In genomic region chr9:49795881-49796280, GRCm38 (mm10) we compare ENCODE assay signal across 11 mouse cellular contexts. TPM values are rescaled to one million over a fixed set of nuclear protein-coding genes. Genes with fewer than 3 reads are reported as not detected.
DNase-seq lines count a peak whose midpoint lies in the region; ATAC-seq lines count a peak whose summit lies in the region.
"Had no signal": no experiment of that assay in that cellular context is flagged by ENCODE, and none has a peak within 500 bp of the region (broad histone marks: within the 10 kb centered on the region; RNA-seq: fewer than 3 reads in every experiment).

No protein-coding gene starts in this region.

- WGBS in kidney, embryonic 14.5 days: 40% methylated on average over 5 of the region's 5 CpGs
- WGBS in forebrain, embryonic 14.5 days: 45% methylated on average over 5 of the region's 5 CpGs
- 29% methylated on average over 5 of the region's 5 CpGs for WGBS in hindbrain, embryonic 15.5 days
- 54% methylated on average over 5 of the region's 5 CpGs for WGBS in neural tube, embryonic 12.5 days

- H3K4me1 ChIP-seq in kidney, embryonic 14.5 days (ENCODE audit: control insufficient read depth, insufficient read depth, low read length): peaks cover 5% of the 10 kb centered on the region; the same call in 1 of the 2 replicates
- H3K4me1 ChIP-seq in forebrain, embryonic 14.5 days (ENCODE audit: control insufficient read depth, insufficient read depth, low read length): peaks cover 33% of the 10 kb centered on the region
- peaks cover 58% of the 10 kb centered on the region for H3K4me1 ChIP-seq in hindbrain, embryonic 15.5 days (replicated peaks)
- peaks cover 28% of the 10 kb centered on the region for H3K4me1 ChIP-seq in neural tube, embryonic 12.5 days

- H3K9me3 ChIP-seq in kidney, embryonic 14.5 days (ENCODE audit: control insufficient read depth, low read length): no peaks in the 10 kb centered on the region
- H3K9me3 ChIP-seq in forebrain, embryonic 14.5 days (replicated peaks; ENCODE audit: control insufficient read depth, low read length): no peaks in the 10 kb centered on the region
- no peaks in the 10 kb centered on the region for H3K9me3 ChIP-seq in hindbrain, embryonic 15.5 days
- H3K9me3 ChIP-seq in neural tube, embryonic 12.5 days: no peaks in the 10 kb centered on the region
- H3K9me3 ChIP-seq: embryonic facial prominence, embryonic 12.5 days; limb, embryonic 15.5 days had no signal

- no peaks in the 10 kb centered on the region for H3K36me3 ChIP-seq in kidney, embryonic 14.5 days (ENCODE audit: control insufficient read depth, insufficient read depth, low read length)
- 0 out of 2 replicates have a peak, but pooled peaks cover 4% of the 10 kb centered on the region for H3K36me3 ChIP-seq in forebrain, embryonic 14.5 days (ENCODE audit: control insufficient read depth, insufficient read depth, low read length)
- no peaks in the 10 kb centered on the region for H3K36me3 ChIP-seq in hindbrain, embryonic 15.5 days
- H3K36me3 ChIP-seq in neural tube, embryonic 12.5 days: no peaks in the 10 kb centered on the region
- H3K36me3 ChIP-seq: embryonic facial prominence, embryonic 12.5 days; limb, embryonic 15.5 days had no signal

- H3K9ac ChIP-seq in kidney, embryonic 14.5 days (ENCODE audit: low read depth, low read length): no peak overlapping the region
- peak overlapping the region; percentile 30; the same call in 1 of the 2 replicates for H3K9ac ChIP-seq in forebrain, embryonic 14.5 days (ENCODE audit: low read length)
- H3K9ac ChIP-seq in hindbrain, embryonic 15.5 days: peak overlapping the region; percentile 98; the same call in 1 of the 2 replicates
- no peak overlapping the region for H3K9ac ChIP-seq in neural tube, embryonic 12.5 days

- no peak for DNase-seq in kidney, adult 18-20 months
- peak; percentile 11 for DNase-seq in forebrain, embryonic 14.5 days (ENCODE audit: low spot score)
- DNase-seq in gastrocnemius, adult 18-20 months (ENCODE audit: low spot score): no peak
- no peak for DNase-seq in embryo, embryonic 10.5 days (ENCODE audit: low spot score)
- DNase-seq: lung, embryonic 14.5 days had no signal

- no peaks in the 10 kb centered on the region for H3K27me3 ChIP-seq in kidney, embryonic 14.5 days (ENCODE audit: control insufficient read depth, insufficient read depth, low read length)
- H3K27me3 ChIP-seq in forebrain, embryonic 14.5 days (replicated peaks; ENCODE audit: control insufficient read depth, insufficient read depth, low read length): no peaks in the 10 kb centered on the region
- H3K27me3 ChIP-seq in hindbrain, embryonic 15.5 days: no peaks in the 10 kb centered on the region
- no peaks in the 10 kb centered on the region for H3K27me3 ChIP-seq in neural tube, embryonic 12.5 days (replicated peaks)

- no peak overlapping the region for H3K27ac ChIP-seq in kidney, embryonic 14.5 days (ENCODE audit: low read depth, low read length)
- no peak overlapping the region for H3K27ac ChIP-seq in forebrain, embryonic 14.5 days (ENCODE audit: low read depth, low read length)
- peak overlapping the region; percentile 98; the same call in 1 of the 2 replicates for H3K27ac ChIP-seq in hindbrain, embryonic 15.5 days (replicated peaks)
- H3K27ac ChIP-seq in neural tube, embryonic 12.5 days: no peak overlapping the region

- no peak overlapping the region for H3K4me3 ChIP-seq in kidney, embryonic 14.5 days (ENCODE audit: low read length)
- peak overlapping the region; percentile 63 for H3K4me3 ChIP-seq in forebrain, embryonic 14.5 days (ENCODE audit: low read depth, low read length)
- peak overlapping the region; percentile 97 for H3K4me3 ChIP-seq in hindbrain, embryonic 15.5 days
- H3K4me3 ChIP-seq in neural tube, embryonic 12.5 days: no peak overlapping the region

- peak overlapping the region; percentile 83 for H3K4me2 ChIP-seq in kidney, embryonic 14.5 days (replicated peaks; ENCODE audit: low read depth, low read length)
- peak overlapping the region; percentile 71 for H3K4me2 ChIP-seq in forebrain, embryonic 14.5 days (ENCODE audit: low read length)
- H3K4me2 ChIP-seq in hindbrain, embryonic 15.5 days: peak overlapping the region; percentile 79
- peak overlapping the region; percentile 81 for H3K4me2 ChIP-seq in neural tube, embryonic 12.5 days (replicated peaks)

- ATAC-seq in kidney, embryonic 14.5 days (ENCODE audit: low FRiP score, low TSS enrichment): no peak
- ATAC-seq in forebrain, embryonic 14.5 days: no peak
- ATAC-seq in hindbrain, embryonic 15.5 days (ENCODE audit: low FRiP score, low read depth): no peak
- ATAC-seq in neural tube, embryonic 12.5 days (ENCODE audit: low FRiP score, low read depth): no peak

RNA-seq across cellular contexts. Expression of gene Ncam1, which starts 2.8 kb away (rescaled TPM):
- 126 and 139 TPM in 2 replicates for polyA plus RNA-seq in kidney, embryonic 14.5 days (2014; fragmentation: Nextera tagmentation; extraction: Ambion mirVana)
- polyA plus RNA-seq in forebrain, embryonic 14.5 days (2014; fragmentation: Nextera tagmentation; extraction: Ambion mirVana): 163 and 219 TPM in 2 replicates
- polyA plus RNA-seq in hindbrain, embryonic 15.5 days (2015; fragmentation: Nextera tagmentation; extraction: Ambion mirVana): 442 and 493 TPM in 2 replicates
- 271 and 278 TPM in 2 replicates for polyA plus RNA-seq in neural tube, embryonic 12.5 days (2016; fragmentation: Nextera tagmentation; extraction: Ambion mirVana)
- 10 to 100 TPM; 10.3 to 12.7 TPM for total RNA-seq in gastrocnemius, adult 18-20 months (2021)
- total RNA-seq: MEL had no signal

Comparison
In these comparisons a context has a peak if more than half of its experiments do, and no peak if none do; other contexts are left out.
1. H3K4me3 ChIP-seq: peak in forebrain, embryonic 14.5 days (single experiment) and hindbrain, embryonic 15.5 days (single experiment); none in kidney, embryonic 14.5 days (single experiment) and neural tube, embryonic 12.5 days (single experiment).
2. H3K9ac ChIP-seq: peak in forebrain, embryonic 14.5 days (single experiment) and hindbrain, embryonic 15.5 days (single experiment); none in kidney, embryonic 14.5 days (single experiment) and neural tube, embryonic 12.5 days (single experiment).
3. Peak in every context shown above with its lines, with median percentiles within 50 percentile points of each other: H3K4me2 ChIP-seq.